Mouse (Mus musculus): ENCODE results near the gene Cd5. TPM values are rescaled to one million over a fixed set of nuclear protein-coding genes. Genes with fewer than 3 reads are reported as not detected.

Gene Cd5
- total RNA-seq, 2 experiments from 2014 or later: 0.19 TPM; not detected in 1

DNA sequence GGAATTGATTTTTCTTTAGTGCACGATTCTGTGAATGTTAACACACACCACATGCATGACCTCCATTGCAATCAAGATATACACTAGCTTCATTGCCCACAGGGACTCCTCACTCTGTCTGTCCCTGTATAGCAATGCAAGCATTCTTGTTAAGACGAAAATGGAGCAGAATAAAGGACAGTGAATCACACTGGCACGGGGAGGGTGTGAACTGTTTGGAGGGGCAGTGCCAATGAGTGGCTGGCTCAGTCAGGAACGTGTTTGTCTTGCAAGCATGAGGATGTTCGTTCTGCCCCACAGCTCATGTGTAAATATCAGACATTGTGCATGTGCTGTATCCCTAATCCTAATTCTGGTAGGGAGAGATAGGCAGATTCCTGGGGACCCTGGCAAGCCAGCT lies 8.3 kb downstream of the Cd5 start:
- DNase-seq (ENCODE audit: low spot score in 2 of 2): no peak

DNA sequence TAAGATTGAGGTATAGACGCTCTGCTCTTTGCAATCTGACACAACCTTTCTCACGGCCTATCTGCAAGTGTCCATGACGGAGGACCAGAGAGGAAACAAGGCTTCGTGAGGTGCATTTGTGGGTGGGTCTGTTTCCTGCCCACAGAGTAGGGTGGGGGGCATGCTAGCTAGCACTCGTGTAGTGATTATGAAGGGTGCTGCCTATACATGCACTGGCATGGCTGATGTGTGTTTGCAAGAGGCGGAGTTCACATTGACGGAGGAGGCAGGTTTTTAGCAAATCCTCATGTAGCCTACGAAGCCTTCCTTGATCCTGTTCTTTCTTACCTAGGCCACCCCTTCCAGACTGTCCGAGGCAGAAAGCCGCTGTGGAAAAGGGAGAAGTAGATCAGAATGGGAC lies 8.9 kb downstream of the Cd5 start:
- no peak for DNase-seq (ENCODE audit: low spot score in 2 of 2)

DNA sequence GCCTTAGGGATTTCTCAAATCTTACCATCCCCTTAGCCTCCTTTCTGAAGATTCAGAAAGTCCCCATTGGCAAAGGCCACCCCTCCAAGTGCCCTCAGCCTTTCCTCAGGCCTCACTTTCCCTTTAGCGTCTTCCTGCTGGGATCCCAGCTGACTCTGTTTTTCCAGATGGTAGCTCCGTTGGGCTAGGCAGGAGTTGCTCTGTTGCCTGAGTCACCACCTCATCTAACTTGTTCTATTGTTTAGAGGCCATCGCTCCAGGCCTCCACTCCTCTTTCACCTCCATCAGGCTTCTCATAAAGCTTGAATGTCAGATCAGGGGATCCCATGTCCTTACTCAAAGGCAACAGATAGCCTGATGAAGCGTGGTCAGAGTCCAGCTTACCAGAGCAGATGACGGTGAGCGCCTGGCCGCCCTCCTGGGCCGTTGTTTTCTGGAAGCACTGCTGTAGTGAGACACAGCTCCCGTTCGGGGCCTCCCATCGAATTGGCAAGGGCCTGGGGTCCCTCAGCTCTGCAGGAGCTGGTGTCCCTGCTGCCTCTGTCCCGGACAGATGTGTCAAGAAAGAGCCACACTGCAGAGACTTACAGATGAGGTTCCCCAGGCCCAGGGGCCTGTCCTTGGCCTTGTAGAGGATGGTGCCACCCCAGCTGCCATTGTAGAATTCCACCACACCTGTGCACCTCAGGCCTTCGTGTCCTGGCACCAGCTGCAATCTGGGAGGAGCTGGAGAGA lies 14.0 kb downstream of the Cd5 start:
- DNase-seq (ENCODE audit: low spot score in 2 of 2): no peak

DNA sequence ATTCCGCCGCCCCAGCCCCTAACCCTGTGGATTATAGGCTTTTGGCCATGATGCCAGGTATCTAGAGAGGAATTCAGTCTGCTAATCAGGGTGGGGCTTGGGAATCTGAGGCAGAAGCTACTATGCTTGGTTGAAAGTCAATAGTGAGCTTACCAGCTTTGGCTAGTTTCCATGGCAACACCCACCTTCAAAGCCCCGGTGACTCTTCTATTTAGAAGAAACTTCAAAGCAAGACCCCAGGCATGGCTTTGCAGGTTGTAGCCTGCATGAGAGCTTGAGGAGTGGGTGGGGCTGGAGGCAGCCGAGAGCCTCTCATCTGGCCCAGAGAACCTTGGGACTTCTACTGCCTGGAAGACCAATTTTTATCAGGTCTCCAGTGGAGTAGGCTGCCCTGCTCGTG lies 15.2 kb downstream of the Cd5 start:
- DNase-seq (ENCODE audit: low spot score in 2 of 2): no peak

DNA sequence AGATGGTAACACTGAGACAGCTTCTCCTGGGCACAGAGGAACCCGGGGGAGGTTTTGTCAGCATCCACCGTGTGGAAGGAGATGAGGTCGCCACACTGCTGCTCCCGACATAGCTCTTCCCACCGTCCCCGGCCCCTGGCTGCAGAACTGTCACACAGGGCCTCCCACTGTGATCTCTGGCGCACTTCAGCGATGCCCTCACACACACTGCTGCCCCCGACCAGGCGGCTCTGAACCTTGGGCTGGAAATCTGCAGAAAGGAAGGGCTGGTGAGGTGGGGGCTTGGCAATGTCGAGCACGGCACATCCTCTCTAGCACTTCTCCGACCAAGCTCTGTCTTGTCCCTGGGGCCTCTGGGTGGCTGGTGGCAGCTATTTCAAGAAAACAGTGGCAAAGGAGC lies 15.7 kb downstream of the Cd5 start:
- no peak for DNase-seq (ENCODE audit: low spot score in 2 of 2)

DNA sequence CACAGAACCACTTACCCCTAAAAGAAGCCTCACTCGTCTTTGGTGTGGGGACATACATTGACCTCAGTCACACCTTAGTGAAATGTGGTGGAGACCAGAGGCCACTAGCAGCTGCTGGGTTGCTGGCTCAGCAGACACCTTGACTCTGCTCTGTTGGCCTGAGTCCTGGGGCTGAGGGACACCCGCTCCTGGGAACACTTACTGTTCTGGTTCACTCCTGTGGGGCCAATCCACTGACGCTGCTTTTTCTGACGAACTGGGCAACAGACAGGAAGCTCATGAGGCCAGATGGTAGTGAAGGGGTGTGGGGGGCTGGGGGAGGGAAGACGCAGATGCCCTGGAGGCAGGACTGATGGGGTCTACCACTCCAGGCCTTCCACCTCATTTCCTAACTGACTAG lies 17.7 kb downstream of the Cd5 start:
- DNase-seq (ENCODE audit: low spot score in 2 of 2): no peak

DNA sequence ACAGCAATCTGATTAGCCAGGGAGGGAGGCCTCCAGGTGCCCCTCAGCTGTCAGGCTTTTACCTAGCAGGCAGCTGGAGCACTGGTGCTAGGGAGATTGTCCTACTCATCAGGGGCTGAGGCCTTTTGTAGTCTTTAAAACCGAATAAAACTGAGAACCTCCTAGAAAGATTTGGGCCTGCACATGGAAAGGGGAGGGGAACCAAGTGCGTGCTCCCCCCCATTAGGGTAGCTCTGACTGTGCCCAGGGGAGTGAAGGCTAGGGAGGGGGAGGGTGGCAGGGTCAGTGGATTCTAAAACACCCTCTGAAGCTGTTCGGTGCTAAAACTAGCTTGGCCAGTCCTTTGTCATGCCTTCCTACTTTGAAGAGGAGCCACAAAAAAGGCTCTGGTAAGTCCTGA lies 18.3 kb downstream of the Cd5 start:
- DNase-seq (ENCODE audit: low spot score in 2 of 2): no peak

DNA sequence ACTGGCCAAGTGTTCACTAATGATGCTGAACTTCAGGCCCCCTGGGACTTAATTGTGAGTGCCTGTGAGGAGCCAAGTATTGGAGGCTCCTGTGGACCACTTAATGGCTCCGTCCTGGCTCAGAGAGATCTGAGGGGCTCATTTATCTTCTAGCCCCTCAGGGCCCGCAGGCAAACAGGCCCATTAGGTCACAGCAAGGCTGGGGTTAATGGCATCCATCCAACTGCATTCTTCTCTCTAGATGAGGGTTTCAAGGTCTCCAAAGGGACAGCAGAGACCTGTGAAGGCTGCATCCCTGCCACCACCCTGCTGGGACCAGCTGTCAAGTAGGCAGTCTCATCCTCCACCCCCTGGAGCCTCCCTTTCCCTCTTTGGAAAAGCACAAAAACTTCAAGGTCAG lies 19.1 kb downstream of the Cd5 start:
- no peak for DNase-seq (ENCODE audit: low spot score in 2 of 2)

DNA sequence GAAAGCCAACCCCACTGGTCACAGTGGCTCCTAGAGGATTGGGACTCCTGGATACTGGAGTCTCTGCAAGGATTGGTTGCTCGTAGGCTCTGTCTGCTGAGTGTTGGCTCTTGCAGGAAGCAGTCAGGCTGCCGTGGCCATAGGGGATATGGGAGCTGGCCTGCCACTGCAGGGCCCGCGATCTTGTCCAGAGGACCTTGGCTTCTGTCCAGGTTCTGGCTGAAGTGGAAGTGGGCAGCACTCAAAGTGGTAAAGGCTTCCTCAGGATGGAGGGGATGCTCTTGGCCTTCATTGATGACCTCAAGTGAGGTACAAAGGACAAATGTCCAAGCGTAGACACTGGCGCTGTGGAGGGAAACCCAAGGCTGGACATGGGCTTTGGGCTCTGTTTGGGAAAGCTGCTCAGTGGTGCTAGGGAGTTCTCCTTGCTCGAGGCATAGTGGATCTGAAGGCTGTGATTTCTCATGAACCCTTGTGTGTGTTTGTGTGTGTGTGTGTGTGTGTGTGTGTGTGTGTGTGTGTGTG lies 20.5 kb downstream of the Cd5 start:
- DNase-seq (ENCODE audit: low spot score in 2 of 2): peak in 1 of 2 experiments; percentile 33

DNA sequence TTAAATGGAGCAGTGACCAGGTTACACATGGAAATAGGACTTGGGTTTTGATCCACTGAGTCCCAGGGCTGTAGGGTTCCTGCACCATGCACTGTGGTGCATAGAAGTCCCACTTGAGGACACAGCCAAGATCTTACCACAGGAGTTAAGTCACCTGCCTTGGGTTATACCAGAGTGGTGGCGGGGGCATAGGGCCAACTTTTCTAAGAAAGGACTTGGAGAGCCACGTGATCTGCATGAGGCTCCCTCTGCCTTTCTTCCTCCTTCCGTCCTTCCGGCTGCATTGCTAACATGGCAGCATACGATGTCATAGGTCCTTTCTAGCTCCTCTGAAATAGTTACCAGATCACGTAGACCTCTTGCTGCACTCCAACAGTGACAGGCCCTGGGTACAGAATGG lies 23.3 kb downstream of the Cd5 start:
- no peak for DNase-seq (ENCODE audit: low spot score in 2 of 2)

DNA sequence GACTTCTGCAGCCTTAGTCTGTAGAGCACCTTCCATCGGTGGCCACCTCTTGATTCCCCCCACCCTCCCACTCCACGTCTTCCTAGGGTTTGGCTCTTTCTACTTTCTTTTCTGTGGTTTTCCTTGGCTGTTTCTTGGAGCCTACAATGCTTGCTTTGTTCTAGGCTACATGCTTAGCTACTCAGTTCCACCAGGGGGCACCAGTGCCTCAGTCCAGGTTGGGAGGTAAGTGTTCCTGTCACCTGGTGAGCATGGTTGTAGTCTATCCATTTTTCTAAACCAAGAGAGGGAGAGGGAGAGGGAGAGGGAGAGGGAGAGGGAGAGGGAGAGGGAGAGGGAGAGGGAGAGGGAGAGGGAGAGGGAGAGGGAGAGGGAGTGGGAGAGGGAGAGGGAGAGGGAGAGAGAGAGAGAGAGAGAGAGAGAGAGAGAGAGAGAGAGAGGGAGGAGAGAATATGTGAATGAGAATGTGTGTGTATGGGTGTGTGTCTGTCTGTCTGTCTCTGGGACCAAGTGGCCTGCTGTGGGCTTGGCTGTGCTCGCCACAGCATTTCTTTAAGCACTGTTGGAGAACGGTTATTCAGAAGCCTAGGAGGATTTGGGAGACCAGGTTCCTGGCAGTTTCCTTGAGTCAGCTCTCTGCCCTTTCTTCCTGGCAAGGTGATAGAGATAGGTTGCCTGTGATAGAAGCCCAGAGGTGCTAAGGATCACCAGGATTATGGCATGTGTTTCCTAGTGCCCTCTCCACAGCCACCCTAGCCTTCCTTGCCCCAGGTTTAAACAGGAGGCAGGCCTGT lies 23.9 kb downstream of the Cd5 start:
- DNase-seq (ENCODE audit: low spot score in 2 of 2): peak; percentile 76 to 81

DNA sequence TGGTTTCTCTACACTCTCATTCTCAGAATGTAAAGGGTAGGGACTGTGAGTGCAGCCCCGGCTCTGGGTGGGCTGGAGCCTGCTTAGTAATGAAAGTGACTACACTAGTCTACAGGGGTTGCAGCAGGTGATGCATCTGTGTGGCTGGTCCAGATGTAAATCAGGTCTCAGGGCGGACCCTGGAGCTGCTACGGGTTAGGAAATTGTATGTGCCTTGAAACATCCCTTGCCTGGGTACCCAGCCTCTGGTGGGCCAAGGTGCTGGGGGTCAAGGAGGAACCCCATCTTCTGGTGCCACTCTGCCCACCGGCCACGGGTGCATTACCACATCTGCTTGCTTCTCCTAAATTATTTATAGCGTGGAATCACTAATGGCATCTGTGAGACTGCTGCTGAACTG lies 24.6 kb downstream of the Cd5 start:
- no peak for DNase-seq (ENCODE audit: low spot score in 2 of 2)

DNA sequence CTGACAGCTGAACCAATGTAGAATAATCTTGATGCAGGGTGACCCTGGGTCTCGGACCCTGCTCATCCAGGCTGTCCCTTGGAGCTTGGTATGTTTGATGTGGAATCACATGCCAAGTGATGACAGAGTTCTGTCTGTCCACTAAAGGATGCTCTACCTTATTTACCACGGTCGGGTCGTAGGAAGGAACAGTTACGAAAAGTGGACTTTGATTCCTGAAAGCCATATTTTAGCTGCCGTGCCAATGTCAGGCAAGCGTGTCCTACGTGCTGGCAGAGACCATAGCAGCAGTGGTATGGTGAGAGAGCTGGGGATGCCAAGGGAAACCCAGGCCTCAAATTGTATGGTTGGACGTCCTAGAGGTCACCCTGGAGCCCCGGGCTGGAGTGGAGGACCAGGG lies 25.3 kb downstream of the Cd5 start:
- no peak for DNase-seq (ENCODE audit: low spot score in 2 of 2)

DNA sequence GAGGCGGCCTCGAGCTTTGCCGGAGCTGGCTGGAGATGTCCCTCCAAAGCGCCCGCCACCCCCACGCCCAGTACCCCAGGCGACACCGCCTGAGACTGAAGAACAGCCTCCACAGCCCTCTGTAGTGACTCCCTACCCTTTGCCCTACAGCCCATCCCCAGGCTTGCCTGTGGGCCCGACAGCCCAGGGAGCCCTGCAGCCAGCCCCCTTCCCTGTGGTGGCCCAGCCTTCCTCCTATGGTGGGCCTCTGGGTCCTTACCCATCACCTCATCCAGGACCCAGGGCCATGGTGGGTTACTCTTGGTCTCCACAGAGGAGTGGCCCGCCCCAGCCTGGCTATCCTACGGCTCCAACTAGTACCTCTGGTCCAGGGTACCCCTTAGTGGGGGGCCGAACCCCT lies 26.2 kb downstream of the Cd5 start:
- DNase-seq (ENCODE audit: low spot score in 2 of 2): no peak

DNA sequence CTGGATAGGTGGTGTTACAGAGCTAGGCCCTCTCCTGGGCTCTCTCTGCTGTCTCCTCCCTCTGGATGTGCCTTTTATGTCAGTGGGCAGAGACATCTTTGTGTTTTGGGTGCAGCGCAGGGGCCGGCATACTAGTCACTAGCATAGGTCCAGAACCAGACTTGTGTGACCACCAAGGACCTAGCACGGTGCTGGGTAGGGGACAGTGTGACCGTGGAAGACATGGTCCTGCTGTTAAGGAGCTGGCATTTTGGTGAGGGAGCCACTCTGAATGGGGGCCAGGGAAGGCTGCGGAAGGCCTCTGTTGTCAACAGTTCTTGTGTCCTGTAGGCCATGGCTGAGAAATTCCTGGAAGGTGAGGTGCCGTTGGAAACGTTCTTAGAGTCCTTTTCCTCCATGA lies 26.6 kb downstream of the Cd5 start:
- DNase-seq (ENCODE audit: low spot score in 2 of 2): no peak

DNA sequence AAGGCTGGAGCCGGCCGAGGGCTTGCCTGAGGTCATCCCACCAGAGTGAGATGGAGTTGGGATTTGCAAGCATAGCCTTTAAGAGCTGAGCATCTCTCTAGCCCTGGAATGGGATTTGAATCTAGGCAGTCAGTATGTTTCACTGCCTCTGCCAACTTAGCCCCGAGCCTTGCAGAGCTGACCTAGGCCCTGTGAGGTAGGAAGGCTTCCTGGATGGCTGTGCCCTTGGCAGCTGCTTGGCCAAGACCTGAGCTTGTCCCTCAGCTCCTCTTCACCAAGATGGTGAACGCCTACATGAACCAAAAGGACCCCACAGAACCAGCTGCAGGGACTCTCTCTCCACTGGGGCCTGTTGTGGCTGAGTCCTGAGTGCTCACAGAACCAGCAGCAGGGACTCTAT lies 28.1 kb downstream of the Cd5 start:
- DNase-seq (ENCODE audit: low spot score in 2 of 2): no peak

DNA sequence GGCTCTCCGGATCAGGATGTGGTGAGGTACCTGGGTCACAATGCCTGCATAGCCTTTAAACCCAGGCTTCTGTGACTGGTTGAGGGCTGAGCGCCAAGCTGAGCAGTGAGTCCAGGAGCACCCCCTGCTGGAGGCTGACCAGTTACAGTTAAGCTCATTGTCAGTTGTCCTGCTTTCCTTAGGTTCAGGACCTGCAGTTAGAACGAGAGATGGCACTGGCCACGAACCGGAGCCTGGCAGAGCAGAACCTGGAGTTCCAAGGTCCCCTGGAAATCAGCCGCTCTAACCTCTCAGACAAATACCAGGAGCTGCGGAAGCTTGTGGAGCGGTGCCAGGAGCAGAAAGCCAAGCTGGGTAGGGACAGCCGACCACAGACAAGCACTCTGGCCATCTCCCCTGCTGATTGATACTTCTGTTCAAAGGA lies 28.7 kb downstream of the Cd5 start:
- DNase-seq (ENCODE audit: low spot score in 2 of 2): peak; percentile 74 to 77

DNA sequence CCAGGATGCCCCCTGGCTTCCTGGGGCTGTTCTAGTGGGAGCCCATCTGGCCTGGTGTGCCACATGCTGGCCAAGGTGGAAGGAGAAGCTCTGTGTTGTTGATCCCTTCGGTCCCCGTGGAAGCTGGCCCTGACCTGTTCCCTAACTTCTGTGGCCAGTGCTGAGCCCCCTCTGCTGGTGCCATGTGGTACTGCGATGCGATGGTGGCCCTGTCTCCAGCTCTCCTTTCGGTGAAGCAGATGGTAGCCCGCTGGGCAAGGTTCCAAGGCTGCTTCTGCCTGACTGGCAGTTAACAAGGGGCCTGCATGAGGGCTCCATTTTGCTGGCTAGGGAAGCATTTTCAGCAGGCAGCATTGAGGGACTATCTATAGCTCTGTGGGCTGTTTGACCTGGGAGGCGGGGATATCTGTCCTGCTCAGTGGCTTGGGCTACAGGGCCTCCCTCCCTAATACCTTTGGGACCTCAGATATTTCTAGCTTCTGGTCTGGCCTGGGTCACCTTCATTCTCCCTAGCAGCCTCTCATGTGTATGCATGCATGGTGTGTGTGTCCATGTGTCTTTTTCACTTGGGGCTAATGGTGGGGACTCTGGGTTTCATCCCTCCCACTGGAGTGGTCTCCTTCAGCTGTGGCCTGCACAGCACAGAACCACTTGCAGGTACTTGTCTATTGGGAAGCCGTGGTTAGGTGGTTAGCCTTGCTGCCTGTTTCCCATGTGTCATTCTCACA lies 29.3 kb downstream of the Cd5 start:
- peak; percentile 99 for DNase-seq (ENCODE audit: low spot score in 2 of 2)

DNA sequence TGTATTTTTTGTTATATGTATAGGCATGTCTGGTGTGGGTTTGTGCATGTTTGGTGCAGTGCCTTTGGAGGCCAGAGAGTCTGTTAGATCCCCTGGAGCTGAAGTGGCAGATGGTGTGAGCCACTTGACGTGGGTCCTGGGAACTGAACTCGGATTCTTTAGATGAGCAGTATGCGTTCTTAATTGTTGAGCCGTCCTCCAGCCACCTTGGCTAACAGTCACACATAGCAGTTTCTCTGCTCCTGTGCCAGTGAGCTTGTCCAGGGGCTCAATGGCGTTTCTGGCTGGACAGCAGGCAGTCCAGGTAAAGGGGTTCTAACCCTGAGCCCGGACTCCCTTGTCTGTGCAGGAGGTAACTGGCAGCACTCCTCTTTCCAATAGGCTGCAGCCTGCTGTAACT lies 29.9 kb downstream of the Cd5 start:
- DNase-seq (ENCODE audit: low spot score in 2 of 2): no peak

DNA sequence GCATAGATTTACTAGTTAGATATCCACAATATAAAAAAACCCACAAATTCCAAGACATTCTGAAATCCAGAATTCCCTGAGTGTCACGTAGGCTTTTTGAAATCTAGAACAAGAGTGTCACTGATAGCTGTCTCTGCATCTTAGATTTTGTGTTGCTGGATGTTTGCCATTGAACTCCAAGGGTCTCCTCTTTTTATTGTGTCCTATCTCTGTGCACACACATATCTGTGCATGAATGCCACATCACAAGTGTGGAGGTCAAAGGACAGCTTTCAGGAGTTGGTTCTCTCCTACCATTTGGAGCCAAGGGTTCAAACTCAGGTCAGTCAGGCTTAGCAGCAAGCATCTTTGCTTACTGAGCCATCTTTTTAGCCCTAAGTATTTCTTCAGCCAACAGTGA lies 30.9 kb downstream of the Cd5 start:
- no peak for DNase-seq (ENCODE audit: low spot score in 2 of 2)

DNA sequence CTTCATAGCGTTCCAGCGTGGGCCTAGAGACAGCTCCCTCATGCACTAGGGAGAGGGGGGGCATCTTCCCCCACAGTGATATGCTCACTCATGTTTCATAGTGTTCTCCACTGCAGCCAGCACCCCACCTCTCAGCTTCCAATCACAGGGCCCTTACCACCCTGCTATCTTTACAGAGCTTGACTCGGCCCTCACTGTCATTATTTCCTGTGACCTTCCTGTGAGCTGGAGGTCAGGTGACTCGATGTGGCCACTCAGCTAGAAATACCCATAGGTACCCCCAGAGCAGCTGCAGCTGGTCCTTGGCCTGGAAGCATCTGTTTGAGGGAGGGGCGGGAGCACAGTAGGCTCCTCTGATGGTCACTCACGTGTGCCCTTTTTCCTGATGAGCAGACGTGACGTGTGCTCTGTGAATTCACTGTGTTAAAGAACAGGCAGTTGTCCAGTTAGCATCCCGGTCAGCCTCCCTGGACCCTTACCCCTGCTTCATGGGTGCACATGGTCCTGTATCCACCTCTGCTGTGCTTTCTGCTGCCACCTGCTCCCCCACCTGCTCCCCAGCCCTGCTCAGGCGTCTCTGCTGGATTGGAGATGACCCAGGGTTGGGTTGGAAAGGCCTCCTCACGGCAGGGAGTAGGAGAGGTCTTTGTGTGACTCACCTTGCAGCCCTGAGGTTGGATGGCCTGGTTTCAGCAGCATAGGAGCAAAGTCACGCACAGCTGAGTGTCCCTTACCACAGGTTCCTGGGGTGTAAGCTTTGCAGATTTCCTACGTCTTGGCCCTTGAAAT lies 31.5 kb downstream of the Cd5 start:
- DNase-seq (ENCODE audit: low spot score in 2 of 2): no peak
